Mouse (Mus musculus): ENCODE measurements around the gene Slfn8. TPM values are rescaled to one million over a fixed set of nuclear protein-coding genes. Genes with fewer than 3 reads are reported as not detected.

The Slfn8 gene
- polyA plus RNA-seq, 1 experiment = 1.3 TPM

GRCm38 (mm10) chr11:83063126-83063525, 42.5 kb upstream of the Slfn8 start:
- Histone ChIP-seq H3K4me1 (ENCODE audit: control insufficient read depth, insufficient read depth, low read length) (no peaks in the 10 kb centered on the region), H3K27me3 (replicated peaks; ENCODE audit: control insufficient read depth, insufficient read depth, low read length) (no peaks in the 10 kb centered on the region; the same call in 1 of the 2 replicates), H3K4me3 (ENCODE audit: insufficient read depth, low read depth, low read length) (no peak overlapping the region), H3K27ac (ENCODE audit: insufficient read depth, low read depth, low read length) (no peak overlapping the region), H3K36me3 (ENCODE audit: control insufficient read depth, insufficient read depth, low read length) (no peaks in the 10 kb centered on the region)
- no peak for DNase-seq
- WGBS = 69% methylated on average over 4 of the region's 4 CpGs
- TF ChIP-seq POLR2A (IDR thresholded peaks at IDR 0.05; ENCODE audit: low read depth, low read length) = no peak
- no peak for TF ChIP-seq CTCF (conservative IDR thresholded peaks at IDR 0.05; ENCODE audit: insufficient read depth, insufficient read length, low read depth, low read length)

GRCm38 (mm10) chr11:83061806-83062205, 41.2 kb upstream of the Slfn8 start:
- Histone ChIP-seq H3K27me3 (replicated peaks; ENCODE audit: control insufficient read depth, insufficient read depth, low read length) (no peaks in the 10 kb centered on the region; the same call in 1 of the 2 replicates), H3K27ac (ENCODE audit: insufficient read depth, low read depth, low read length) (no peak overlapping the region), H3K4me3 (ENCODE audit: insufficient read depth, low read depth, low read length) (no peak overlapping the region), H3K4me1 (ENCODE audit: control insufficient read depth, insufficient read depth, low read length) (no peaks in the 10 kb centered on the region), H3K36me3 (ENCODE audit: control insufficient read depth, insufficient read depth, low read length) (no peaks in the 10 kb centered on the region)
- TF ChIP-seq POLR2A (IDR thresholded peaks at IDR 0.05; ENCODE audit: low read depth, low read length) (no peak), CTCF (conservative IDR thresholded peaks at IDR 0.05; ENCODE audit: insufficient read depth, insufficient read length, low read depth, low read length) (no peak)
- 83% methylated on average over 7 of the region's 7 CpGs for WGBS
- DNase-seq = no peak

- no peak overlapping the region for H3K4me3 ChIP-seq (ENCODE audit: insufficient read depth, low read depth, low read length)
- H3K36me3 ChIP-seq (ENCODE audit: control insufficient read depth, insufficient read depth, low read length) = no peaks in the 10 kb centered on the region
- DNase-seq = no peak
- no peaks in the 10 kb centered on the region for H3K27me3 ChIP-seq (replicated peaks; ENCODE audit: control insufficient read depth, insufficient read depth, low read length)
- H3K27ac ChIP-seq (ENCODE audit: insufficient read depth, low read depth, low read length) = no peak overlapping the region
- 62% methylated on average over 5 of the region's 5 CpGs for WGBS
- H3K4me1 ChIP-seq (ENCODE audit: control insufficient read depth, insufficient read depth, low read length) = no peaks in the 10 kb centered on the region
- TF ChIP-seq CTCF (conservative IDR thresholded peaks at IDR 0.05; ENCODE audit: insufficient read depth, insufficient read length, low read depth, low read length) (no peak), POLR2A (IDR thresholded peaks at IDR 0.05; ENCODE audit: low read depth, low read length) (no peak)
These were observed 39.9 kb upstream of the Slfn8 start for GRCm38 (mm10) chr11:83060412-83061020.

- no peak overlapping the region for H3K27ac ChIP-seq (ENCODE audit: insufficient read depth, low read depth, low read length)
- H3K4me1 ChIP-seq (ENCODE audit: control insufficient read depth, insufficient read depth, low read length) = no peaks in the 10 kb centered on the region
- H3K27me3 ChIP-seq (replicated peaks; ENCODE audit: control insufficient read depth, insufficient read depth, low read length) = no peaks in the 10 kb centered on the region
- H3K4me3 ChIP-seq (ENCODE audit: insufficient read depth, low read depth, low read length) = no peak overlapping the region
- whole genome bisulfite sequencing = 1% methylated on average over 5 of the region's 5 CpGs
- H3K36me3 ChIP-seq (ENCODE audit: control insufficient read depth, insufficient read depth, low read length) = no peaks in the 10 kb centered on the region
- no peak for TF ChIP-seq POLR2A (IDR thresholded peaks at IDR 0.05; ENCODE audit: low read depth, low read length)
- peak; percentile 78 for TF ChIP-seq CTCF (conservative IDR thresholded peaks at IDR 0.05; ENCODE audit: insufficient read depth, insufficient read length, low read depth, low read length)
- DNase-seq = peak; percentile 64
These were observed 37.3 kb upstream of the Slfn8 start for GRCm38 (mm10) chr11:83057863-83058262.

- TF ChIP-seq POLR2A (IDR thresholded peaks at IDR 0.05; ENCODE audit: low read depth, low read length) = no peak
- no peak for TF ChIP-seq CTCF (conservative IDR thresholded peaks at IDR 0.05; ENCODE audit: insufficient read depth, insufficient read length, low read depth, low read length)
- no peak for DNase-seq
- Histone ChIP-seq H3K27ac (ENCODE audit: insufficient read depth, low read depth, low read length) (no peak overlapping the region), H3K36me3 (ENCODE audit: control insufficient read depth, insufficient read depth, low read length) (no peaks in the 10 kb centered on the region), H3K4me3 (ENCODE audit: insufficient read depth, low read depth, low read length) (no peak overlapping the region), H3K4me1 (ENCODE audit: control insufficient read depth, insufficient read depth, low read length) (no peaks in the 10 kb centered on the region), H3K27me3 (replicated peaks; ENCODE audit: control insufficient read depth, insufficient read depth, low read length) (no peaks in the 10 kb centered on the region)
- WGBS = 78% methylated on average over 3 of the region's 3 CpGs
These were observed 25.0 kb upstream of the Slfn8 start for GRCm38 (mm10) chr11:83045642-83046041.

GRCm38 (mm10) chr11:83043891-83044290, 23.3 kb upstream of the Slfn8 start:
- Histone ChIP-seq H3K4me3 (ENCODE audit: insufficient read depth, low read depth, low read length) (no peak overlapping the region), H3K27me3 (replicated peaks; ENCODE audit: control insufficient read depth, insufficient read depth, low read length) (no peaks in the 10 kb centered on the region), H3K4me1 (ENCODE audit: control insufficient read depth, insufficient read depth, low read length) (no peaks in the 10 kb centered on the region), H3K36me3 (ENCODE audit: control insufficient read depth, insufficient read depth, low read length) (no peaks in the 10 kb centered on the region), H3K27ac (ENCODE audit: insufficient read depth, low read depth, low read length) (no peak overlapping the region)
- WGBS = 82% methylated on average over 4 of the region's 4 CpGs
- no peak for TF ChIP-seq CTCF (conservative IDR thresholded peaks at IDR 0.05; ENCODE audit: insufficient read depth, insufficient read length, low read depth, low read length)
- no peak for TF ChIP-seq POLR2A (IDR thresholded peaks at IDR 0.05; ENCODE audit: low read depth, low read length)
- no peak for DNase-seq

- H3K27ac ChIP-seq (ENCODE audit: insufficient read depth, low read depth, low read length) = no peak overlapping the region
- H3K36me3 ChIP-seq (ENCODE audit: control insufficient read depth, insufficient read depth, low read length) = no peaks in the 10 kb centered on the region
- no peaks in the 10 kb centered on the region for H3K27me3 ChIP-seq (replicated peaks; ENCODE audit: control insufficient read depth, insufficient read depth, low read length)
- no peak overlapping the region for H3K4me3 ChIP-seq (ENCODE audit: insufficient read depth, low read depth, low read length)
- no peaks in the 10 kb centered on the region for H3K4me1 ChIP-seq (ENCODE audit: control insufficient read depth, insufficient read depth, low read length)
- DNase-seq = no peak
- TF ChIP-seq CTCF (conservative IDR thresholded peaks at IDR 0.05; ENCODE audit: insufficient read depth, insufficient read length, low read depth, low read length) (no peak), POLR2A (IDR thresholded peaks at IDR 0.05; ENCODE audit: low read depth, low read length) (no peak)
These were observed 20.4 kb upstream of the Slfn8 start for GRCm38 (mm10) chr11:83041000-83041399.
